Mouse (Mus musculus): Measurements from ENCODE around the gene Gm21970. TPM values are rescaled to one million over a fixed set of nuclear protein-coding genes. Genes with fewer than 3 reads are reported as not detected.
"Not testable (repeated sequence)": the region's sequence is repeated elsewhere in the genome, so short reads cannot be mapped to it uniquely, and the experiment has no call there.

The Gm21970 gene
- polyA plus RNA-seq, 3 experiments from 2014 or later = 2.6 TPM; not detected in 2

DNA sequence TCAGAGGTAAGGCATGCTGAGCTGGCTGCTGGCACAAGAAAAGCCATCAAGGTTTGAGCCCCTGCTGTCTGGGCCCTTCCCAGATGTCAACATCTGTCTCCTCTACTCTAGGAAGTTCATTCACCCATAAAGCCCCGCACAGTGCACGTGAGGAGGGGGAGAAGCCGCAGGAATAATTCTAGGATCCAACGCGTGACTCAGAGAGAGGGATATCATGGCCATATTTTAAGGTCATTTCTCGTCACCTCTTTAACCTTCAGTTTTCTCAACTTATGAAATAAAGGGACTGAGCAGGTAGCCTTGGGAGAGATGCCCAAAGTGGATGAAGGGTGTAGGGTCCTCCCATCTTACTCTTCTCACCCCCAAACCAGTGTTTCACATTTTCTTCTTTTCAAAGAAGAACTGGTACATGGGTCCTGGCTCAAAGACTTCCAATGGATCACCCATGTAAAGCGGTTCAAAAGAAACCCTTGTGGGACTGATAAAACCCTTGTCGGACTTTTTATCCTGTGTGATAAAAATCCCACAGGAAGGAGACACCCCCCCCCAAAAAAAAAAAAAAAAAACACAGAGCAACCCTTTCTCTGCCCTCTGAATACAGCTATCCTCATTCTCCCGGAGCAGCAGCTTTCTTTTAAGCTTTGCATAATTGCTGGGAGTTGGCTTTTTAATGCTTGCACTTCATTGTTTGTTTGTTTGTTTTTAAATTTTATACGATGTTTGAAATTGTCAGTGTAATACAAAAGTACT lies 13.5 kb downstream of the Gm21970 start:
- ATAC-seq = no peak

DNA sequence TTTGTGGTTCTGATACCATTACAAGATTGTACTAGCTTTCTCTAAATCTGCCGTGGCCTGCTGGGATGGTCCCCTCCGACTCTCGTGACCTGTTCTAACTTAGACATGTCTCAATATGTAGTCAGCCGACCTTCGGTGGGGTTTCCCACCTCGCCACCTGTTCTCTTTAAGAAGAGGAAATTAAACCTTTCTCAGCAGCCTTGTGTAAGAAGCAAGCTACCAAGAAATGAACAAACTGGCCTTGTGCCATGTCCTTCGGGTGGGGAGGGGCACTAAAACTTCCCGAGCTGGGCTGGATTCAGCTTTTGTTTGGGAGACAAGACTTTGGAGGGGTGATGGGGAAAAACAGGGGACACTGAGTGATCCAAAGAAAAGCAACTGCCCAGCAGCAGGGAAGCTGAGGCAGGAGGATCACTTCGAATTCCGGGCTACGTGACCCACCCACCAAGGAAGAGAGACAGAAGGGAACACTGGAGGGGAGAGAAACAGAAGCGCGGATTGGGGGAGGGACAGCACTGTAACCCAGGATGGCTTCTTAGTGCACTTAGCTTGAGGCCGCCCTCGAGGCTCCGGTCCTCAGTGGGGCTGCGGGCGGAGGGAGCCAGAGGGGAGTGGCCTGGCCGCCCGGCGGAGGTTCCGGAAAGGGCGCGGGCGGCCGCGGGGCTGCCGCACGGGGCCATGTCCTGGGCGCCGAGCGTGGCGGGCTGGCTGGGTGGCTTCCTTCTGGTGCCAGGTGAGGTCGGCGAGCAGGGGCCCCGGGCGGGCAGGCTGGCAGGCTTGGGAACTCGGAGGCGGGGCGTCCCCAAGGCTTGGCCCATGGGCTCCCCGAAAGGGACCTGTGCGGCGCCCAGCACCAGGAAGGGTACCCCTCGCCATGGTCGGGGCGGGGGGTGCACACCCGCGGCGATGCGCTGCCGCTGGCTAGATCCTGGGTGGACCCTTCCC lies 14.4 kb downstream of the Gm21970 start, which contains the start of gene Il10rb:
TSS of gene Il10rb (plus strand) at position 525 of the 945 bp plus-strand sequence.
- peak; percentile 80 for ATAC-seq

DNA sequence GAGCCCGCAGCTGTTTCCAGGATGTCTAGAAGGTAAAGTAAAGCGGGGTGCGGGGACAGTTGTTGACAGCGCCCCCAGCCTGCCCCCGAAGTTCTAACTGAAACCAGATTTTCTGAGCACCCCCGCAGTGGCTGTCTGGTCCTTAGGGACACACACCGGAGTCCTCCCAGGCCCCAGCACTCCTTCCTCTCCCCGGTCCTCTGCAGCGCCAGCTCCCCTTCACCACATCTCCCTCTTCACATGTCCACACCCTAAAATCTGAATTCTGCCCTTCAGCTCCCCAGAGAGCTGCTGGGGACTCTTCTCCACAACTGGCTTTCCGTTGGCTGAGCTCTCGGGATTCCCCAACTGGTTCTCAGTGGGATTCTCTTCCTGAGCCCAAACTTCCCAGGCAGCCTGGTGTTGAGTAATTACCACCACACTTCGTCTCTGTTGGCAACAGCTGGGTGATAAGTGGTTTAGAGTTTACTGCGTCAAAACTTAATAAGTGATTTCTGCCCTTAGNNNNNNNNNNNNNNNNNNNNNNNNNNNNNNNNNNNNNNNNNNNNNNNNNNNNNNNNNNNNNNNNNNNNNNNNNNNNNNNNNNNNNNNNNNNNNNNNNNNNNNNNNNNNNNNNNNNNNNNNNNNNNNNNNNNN lies 15.2 kb downstream of the Gm21970 start:
- ATAC-seq = peak; percentile 30

DNA sequence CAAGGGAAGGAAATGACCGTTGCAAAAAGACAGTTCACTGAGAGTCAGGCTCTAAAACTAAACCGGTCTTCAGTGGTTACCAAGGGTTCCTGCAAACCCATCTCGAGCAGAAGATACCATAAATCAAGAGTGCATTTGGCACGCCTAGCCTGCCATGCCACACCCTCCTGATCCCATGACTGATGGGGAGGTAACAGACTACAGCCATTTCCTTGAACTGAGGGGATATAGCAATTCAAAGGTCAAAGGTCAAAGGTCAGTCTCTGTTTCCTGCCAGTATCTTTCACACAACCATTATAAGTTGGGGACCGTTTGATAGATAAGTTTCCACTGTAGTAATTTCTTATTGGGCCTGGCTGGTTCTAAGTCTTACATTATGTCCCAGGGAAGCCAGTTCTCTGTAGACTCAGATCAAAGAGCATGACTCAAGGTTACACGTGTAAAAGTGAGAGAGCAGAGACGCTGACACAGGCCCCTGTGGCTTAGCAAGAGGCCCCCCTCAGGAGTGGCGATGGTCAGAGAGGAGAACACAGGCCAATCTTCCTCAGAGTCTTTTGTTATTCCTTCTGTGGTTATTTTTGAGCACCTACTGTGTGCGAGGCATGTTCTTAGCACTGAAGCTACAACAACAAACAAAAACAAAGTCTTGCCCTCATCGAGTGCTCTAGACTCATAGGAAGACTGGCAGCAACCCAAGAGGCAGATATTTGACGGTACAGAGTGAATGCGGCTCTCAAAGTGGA lies 21.8 kb downstream of the Gm21970 start:
- peak; percentile 77 for ATAC-seq

DNA sequence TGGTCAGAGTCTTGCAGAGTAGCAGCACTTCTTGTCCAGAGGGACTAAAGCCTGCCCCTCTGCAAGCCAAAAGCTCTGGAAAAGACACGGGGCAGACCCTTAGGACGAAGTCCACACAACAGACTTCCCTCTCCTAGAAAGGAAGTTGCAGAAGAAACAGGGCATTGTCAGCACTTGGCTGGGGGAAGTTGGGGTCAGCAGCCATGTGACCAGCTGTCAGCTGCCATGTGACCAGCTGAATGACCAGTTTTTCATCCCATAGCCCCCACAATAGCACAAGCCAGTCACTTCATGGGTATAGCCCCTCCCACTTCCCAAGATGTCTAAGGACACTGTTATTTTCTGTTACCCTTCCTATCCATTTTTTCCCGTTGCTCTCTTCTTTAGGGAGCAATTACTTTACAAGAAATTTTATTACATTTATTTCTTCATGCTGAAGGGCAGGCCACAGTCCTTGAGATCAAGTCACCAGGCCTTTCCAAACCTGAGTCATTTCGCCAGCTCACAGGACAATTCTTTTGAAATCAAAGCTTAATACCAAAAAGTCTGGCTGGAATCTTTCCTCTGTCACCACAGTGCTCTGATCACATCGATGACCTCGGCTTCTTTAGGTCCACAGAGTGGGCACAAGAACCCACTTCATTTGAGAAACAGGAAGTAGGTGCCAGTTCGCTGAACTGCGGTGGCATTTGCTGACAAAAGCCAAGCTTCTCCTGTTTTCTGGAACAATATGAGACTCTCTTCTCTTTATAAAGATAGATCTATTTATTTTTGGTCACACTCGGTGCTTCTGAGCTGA lies 24.1 kb downstream of the Gm21970 start:
- ATAC-seq = no peak

DNA sequence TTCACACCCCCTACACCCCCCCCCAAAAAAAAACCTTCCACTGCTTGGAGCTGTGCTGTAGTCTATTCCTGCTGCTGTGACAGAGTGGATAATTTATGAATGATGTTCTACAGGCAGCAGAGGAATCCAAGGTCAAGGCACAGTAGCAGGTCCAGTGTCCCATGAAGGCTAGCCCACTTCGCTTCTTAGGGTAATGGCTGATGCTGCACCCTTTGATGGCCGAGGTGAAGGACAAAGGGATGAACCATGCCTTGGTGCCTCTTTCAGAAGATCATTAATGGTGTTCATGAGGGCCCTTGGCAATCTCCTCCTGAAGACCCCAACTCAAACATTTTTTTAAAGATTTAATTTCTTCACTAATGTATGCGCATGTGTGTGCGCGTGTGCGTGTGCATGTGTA lies 24.8 kb downstream of the Gm21970 start:
- no peak for ATAC-seq

DNA sequence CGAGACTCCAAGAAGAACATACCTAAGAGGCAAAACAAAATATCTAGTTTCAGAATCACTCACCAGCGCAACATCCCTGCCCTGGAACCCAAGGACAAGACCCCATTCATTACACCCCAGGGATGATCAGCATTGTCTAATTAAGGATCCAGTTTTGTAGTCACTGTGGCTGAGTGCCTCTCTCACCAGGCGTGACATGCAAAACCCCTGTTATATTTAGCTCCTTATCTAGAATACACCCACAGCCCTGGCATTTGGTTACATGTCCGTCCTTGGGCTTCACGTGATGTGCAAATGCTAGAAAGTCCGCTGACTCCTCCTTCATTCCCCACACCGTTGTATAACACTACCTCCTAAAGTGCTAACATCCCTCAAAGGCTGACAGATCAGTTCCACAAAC lies 25.4 kb downstream of the Gm21970 start:
- no peak for ATAC-seq

DNA sequence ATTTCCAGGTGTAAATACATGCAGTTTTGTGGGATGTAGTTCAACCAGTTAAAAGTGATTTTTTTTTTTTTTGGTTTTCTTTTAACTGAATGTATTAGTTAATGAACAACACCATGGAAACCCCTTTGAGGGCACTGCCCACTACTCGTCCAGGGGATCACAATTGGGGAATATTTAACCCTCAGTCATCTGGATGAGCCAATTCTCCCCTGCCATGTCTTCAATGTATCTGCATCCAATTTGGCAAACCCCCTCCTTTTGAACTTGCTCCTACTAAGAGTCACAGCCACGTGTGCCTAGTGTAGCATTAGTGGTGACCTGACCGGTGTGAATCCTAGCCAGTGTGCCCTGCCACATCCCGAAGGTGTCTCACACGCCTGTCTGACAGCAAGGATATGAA lies 27.0 kb downstream of the Gm21970 start:
- ATAC-seq = no peak

DNA sequence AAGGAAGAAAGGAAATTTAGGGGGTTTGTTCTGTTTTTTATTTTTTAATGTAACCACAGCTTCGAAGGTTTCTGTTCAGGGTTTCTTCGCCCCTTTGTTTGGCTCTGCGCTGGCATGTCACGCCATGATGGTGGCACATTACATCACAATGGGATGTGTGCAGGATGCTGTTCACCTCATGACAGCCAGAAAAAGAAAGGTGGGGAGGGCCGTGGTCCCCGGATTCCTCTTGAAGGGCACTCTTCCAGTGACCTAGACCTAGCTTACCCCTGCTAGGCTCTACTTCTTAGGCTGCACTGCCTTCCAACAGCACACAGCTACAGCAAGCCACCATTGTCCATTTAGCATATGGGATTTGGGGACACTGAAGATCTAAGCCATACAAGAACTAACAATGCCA lies 34.3 kb downstream of the Gm21970 start:
- ATAC-seq = no peak

DNA sequence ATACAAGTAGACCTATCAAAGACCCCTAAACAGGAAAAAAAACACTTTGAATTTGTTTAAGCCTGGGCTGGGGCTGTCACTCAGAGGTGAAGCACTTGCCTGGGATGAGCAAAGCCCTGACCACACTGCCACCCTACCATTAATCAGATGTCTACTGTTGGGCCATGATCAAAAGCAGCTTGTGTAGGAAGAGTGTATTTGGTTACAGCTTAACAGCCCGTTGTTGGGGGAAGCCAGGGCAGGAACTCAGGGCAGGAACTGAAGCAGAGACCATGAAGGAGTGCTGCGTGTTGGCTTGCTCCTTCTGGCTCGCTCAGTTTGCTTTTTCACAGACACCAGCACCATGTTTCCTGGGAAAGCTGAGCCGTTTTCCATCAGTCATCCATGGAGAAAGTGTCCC lies 35.1 kb downstream of the Gm21970 start:
- no peak for ATAC-seq

DNA sequence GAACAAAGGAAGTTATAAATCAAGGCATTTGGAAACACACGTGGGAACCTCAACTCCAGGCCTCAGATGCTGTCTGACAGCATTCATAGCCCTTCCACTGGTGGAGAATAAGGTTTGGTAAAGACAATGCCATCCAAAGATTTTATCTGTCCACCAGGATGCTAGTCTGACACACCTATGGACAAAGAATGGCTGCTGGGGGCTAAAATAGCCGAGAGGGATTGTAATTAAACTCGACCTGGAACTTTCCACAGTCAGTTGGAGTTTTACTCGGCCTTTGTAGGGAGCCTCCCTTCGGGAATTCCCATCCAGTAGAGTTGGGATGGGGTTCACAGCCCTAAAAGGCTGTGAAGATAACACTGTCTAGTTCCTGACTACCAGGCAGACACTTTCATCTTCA lies 35.9 kb downstream of the Gm21970 start:
- no peak for ATAC-seq

DNA sequence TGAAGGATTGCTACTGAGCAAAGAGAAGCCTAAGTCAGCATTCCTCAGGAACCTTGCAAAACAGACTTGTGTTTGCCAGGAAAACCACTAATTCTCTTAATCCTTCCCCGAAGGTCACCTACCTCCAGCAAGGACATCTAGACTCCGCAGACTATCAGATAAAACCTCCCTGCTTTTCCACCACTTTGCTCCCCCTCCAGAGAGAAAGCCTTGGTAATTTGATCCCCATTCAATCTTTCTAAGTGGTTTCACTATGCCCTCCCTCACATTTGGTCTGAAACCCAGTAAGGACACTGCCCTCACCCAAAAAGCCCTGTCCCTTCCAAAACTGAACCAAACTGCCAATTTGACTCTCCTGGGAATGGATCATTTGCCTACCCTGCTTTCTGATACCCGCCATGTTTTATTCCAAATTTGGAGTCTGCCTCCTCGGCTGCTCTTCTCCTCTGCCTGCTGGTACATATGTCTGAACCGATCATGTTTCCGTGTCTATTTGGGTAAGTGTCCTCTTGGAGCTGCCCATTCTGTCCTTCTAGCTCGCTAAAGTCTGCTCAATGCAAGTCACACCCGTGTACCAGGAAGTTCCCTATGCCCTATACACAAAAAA lies 36.8 kb downstream of the Gm21970 start:
- no peak for ATAC-seq

DNA sequence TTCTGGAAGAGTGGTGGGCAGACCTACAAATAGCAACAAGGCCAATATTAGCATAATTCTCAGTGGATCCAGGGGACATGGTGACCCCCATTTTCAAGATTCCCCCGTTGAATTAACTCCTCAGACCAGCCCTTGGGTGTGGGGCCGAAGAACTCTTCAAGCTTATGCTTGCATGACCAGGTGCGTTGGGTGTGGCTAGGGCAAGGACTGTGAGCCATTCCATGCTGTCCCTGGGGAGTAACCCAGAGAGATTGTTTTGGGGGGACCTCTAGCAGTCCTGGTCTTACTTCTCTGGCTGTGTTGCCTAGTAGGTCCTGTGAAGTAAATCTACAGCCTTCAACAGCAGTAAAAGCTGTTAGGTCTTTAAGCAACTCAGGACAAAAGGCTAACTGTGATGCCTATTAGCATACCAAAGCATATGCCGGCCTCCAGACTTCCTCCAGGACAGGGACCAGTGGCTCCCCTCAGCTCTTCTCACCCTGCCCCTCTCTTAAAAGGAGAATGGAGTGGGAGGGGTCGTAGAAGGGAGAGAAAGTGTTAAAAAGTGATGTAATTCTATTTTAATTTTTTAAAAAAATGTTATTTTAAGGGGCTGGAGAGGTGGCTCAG lies 41.3 kb downstream of the Gm21970 start:
- ATAC-seq = no peak

DNA sequence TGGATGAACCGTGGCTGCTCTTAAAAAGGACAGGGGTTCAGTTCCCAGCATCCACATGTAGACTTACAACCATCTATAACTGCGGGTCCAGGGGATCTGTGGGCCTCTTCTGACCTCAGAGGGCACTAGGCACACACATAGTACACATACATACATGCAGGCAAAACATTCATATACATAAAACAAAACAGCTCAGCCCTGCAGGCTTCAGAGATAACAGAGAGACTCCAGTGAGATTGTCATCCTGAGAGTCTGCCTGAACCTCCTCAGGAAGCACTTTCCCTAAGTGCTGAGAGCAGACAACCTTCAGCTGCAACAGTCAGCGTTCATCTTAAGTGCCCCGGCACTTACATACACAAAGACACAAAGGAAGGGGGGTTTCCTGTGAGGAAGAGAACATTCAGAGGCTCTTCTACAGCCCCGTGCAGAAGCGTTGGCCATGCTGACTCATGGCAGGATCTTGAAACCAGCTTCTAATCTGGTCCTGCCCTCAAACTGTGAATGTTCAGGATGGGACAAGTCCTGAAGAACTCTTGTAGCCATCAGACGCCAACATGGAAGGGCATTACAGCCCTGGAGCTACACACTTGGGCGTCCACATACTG lies 41.9 kb downstream of the Gm21970 start:
- ATAC-seq = peak; percentile 94

DNA sequence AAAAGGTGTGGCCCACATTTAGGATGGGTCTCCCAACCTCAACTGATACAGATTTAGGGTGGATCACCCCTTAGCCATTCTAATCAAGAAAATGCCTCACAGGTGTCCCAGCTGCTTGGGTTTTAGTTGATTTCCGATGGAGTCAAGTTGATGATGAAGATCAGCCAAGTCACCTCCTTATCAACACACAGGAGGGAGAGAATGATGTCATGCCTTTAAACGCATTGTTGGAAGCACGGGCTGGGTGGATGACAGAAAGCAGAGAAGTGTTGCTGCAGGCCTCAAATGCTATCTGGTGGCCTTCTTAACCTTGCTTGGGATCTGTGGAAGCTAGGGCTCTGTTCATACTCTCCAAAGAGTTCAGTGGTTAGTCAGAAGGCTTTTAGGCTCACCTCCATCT lies 42.6 kb downstream of the Gm21970 start:
- no peak for ATAC-seq

DNA sequence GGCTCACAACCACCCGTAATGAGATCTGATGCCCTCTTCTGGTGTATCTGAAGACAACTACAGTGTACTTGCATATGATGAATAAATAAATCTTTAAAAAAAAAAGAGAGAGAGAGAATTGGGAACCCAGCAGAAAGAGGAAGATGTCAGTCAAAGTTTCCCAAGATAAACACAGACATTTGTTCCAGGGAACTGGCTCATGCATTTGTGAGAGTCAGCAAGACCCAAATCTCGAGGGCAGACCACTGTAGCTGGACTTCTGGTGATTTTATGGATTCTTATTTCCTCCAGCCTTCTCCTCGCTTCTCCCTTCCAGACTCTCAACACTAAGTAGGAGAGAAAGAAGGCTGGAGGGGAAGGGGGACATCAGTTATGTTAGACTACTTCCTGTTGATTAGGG lies 46.6 kb downstream of the Gm21970 start:
- no peak for ATAC-seq

DNA sequence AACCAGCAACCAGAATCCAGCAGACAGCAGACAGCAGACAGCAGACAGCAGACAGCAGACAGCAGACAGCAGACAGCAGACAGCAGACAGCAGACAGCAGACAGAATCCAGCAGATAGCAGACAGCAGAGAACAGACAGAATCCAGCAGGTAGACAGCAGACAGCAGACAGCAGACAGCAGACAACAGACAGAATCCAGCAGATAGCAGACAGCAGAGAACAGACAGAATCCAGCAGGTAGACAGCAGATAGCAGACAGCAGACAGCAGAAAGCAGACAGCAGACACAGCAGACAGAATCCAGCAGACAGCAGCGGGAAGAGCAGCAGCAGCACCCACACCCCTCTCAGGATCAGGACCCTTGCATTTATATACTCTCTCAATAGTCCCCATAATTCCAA lies 47.1 kb downstream of the Gm21970 start:
- ATAC-seq = not testable (repeated sequence)

DNA sequence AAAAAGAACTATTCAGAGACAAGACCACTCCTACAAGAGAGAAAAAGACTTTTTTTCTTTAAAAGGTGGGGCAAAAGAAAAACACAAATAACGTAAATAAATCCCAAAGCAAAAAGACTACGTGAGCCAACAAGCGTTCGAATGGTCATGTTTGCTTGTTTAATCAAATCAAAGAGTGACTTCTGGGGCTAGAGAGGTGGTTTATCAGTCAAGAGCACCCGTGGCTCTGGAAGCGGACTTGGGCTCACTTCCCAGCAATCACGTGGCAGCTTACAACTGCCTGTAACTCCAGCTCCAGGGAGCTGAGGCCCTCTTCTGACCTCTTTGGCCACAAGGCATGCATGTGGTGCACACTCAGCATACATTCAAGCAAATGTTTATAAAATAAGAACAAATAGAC lies 49.8 kb downstream of the Gm21970 start:
- ATAC-seq = no peak

DNA sequence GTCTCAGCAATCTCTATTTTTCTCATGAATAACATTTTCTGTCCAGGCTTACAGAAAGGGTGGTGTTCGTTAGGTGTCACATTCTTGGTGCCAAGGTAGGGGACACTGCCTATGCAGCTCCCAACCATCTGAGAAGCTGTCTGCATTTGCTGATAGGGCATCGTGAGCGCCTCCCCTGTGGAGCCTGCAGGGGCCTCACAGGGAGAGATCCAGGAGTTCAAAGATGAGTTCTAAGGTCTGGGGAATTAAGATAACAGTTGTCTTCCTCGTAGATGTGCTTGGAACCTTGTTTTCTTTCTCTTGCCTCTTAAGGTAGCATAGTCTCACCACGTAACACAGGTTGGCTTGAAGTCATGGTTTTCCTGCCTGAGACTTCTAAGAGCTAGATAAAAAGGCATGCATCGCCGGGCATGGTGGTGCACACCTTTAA lies 50.3 kb downstream of the Gm21970 start:
- ATAC-seq = no peak

DNA sequence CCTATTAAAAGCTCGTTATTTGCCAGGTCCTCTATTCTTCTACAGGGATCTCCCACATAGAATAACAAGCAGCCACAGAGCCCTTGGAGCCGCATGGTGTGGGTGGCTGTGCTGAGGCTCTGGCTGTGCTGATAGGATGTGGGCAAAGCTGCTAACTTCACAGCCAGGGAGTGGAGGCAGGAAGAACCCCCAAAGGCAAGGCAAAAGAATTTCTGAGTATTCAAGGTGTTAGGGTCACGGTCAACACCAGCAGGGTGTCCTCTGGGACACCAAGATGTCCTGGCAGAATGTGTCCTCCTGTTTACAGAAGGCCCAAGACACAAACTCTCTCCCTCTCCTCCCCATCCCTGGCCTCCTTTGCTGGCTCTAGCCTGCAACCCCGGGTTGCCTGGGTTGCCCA lies 50.9 kb downstream of the Gm21970 start:
- peak; percentile 64 for ATAC-seq
